Mouse (Mus musculus): Measurements from ENCODE around the gene Atp13a2.

Atp13a2 gene

DNA sequence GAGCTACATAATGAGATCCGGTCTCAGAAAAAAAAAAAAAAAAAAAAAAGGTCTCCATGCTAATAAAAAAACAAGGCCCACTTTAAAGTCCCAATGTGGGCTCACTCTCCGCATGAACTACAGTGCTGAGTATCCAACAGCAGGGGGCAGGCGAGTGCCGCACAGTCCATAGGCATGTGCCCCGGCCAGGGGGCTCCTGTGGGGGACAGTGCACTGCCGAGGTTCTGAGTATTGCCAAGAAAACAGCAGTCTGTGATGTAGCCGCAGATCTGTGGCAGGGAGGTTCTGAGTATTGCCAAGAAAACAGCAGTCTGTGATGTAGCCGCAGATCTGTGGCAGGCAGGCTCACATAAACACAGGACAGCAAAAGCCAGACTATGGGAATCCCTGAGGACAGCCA lies 58.1 kb downstream of the Atp13a2 start:
- DNase-seq, result peak; percentile 54 to 58

DNA sequence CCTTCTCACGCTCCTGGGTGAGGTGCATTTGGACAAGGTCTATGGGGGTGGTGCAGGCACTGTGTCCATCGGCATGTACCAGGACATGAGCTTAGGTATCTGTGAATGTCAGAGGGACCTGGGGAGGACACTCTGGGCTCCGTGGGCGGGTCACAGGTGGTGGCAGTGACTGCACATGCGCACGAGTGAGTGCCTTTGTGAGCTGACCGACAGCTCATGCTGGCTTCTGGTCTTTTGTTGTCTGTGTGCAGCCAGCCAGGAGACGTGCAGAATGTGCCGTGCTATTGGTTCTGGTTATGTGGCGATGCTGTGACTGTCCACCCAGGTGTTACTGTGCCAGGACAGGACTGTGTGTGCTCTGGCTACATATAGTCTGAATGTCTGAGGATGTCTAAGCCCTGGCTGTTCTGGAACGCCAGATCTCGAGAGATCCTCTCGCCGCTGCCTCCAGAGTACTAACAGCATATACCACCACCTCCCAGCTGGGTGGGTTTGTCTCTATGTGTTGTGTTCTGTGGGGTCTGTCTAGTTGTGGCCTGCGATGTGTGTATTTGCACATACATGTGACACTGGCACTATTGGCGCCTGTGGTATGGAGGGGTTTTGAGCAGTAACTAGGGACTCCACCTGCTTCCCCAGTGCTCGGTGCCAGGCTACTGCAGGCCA lies 62.3 kb downstream of the Atp13a2 start:
- no peak for DNase-seq

DNA sequence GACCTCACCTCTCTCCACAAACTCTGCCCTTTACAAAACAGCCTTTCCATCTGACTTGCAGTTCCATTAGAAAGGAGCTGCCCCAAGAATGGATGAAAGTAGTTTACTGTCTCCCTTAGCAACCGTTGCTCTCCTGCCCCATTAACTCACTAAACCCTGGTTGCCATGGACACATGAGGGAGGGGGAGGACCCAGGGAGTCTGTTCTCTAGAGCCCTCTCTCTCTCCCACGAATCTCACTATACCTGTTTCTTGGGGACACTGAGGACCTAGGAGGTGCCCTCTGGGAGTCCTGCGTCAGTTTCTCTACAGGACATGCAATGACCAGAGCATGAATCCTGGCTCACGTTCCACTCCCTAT lies 62.8 kb downstream of the Atp13a2 start:
- no peak for DNase-seq

- DNase-seq, result no peak
These were observed 65.8 kb downstream of the Atp13a2 start for GRCm38 (mm10) chr4:141052442-141052841.

DNA sequence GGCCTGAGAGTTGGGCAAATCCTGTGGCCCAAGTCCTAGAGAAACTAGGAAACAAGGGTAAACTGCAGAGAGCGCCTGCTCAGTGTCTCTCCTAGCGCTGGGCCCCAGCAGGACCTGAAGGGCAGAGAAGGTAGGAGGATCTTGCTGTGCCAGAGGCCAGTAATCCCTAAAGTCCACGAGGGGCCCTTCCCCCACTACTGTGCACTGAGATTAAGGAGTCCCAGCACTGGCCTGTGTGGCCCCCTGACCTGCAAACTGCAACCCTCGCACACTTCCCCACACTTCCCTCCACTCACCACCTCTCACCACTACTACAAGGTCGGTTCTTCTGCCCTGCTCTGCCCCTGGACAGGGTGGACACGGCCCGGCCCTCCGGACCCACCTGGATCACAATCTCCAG lies 66.5 kb downstream of the Atp13a2 start:
- no peak for DNase-seq

- peak; percentile 66 to 79 for DNase-seq
These were observed 67.0 kb downstream of the Atp13a2 start for GRCm38 (mm10) chr4:141053568-141054161.
